Mouse (Mus musculus) layer of hippocampus, postnatal 25 days (tissue): ENCODE measurements at regions not wholly inside any gene's neighbourhood (a gene's known extent, or its start where the extent isn't known, plus 50 kb on each side); places are given as distances from the start of the nearest gene placed in this dataset.

ENCODE experiments used
- DNase-seq, 2 experiments: peaks; one replicate each; pipeline ENCODE4 v3.0.0; 2022; ENCODE audit warnings: mixed read lengths in 2 of 2, low spot score in 1 of 2; ENCODE audit errors: extremely low spot score in 1 of 2

- DNase-seq = no peak
Measured at GRCm38 (mm10) chr8:12207412-12207811, 71.2 kb upstream of the A230072I06Rik start.

GRCm38 (mm10) chr8:12213774-12214173 lies 64.8 kb upstream of the A230072I06Rik start:
- DNase-seq = no peak

GRCm38 (mm10) chr8:12214205-12215019 lies 64.2 kb upstream of the A230072I06Rik start:
- DNase-seq = no peak

- DNase-seq = no peak
Measured at GRCm38 (mm10) chr8:12221506-12221905, 57.1 kb upstream of the A230072I06Rik start.

- no peak for DNase-seq
Measured at GRCm38 (mm10) chr8:12223376-12223775, 55.2 kb upstream of the A230072I06Rik start.
